ENCODE assay signal across 23 mouse cellular contexts in the genomic region with DNA sequence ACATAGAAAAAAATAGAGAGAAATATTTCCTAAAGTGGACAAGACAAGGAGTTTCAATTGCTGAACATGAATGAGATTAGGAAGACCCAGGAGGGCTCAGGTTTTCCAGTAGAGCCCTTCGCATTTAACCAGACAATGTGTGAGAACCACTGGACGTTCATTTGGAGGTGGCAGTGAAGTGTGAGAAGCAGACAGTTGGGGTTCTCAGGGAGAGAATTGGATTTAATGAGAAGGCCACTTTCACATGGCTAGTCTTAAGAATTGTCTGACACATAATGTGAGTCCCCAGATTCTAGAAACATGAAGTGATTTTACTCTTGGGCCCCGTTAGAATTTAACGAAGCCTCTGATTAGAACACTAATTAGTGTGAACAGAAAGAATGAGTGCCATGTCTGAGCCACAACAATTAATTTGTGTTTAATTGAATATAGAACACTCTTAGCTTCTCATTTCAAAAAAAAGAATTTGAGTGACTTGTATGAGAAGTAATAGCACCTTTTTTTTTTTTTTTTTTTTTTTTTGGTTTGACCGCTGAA.
"Had no signal": no experiment of that assay in that cellular context is flagged by ENCODE, and none has a peak within 500 bp of the region (broad histone marks: within the 10 kb centered on the region; RNA-seq: fewer than 3 reads in every experiment).

No protein-coding gene starts in this region.

- H3K27me3 ChIP-seq: limb, embryonic 13.5 days; liver, embryonic 12.5 days; liver, embryonic 15.5 days; lung, embryonic 15.5 days; megakaryocyte, embryonic 14.5 days; neural tube, embryonic 13.5 days had no signal

- H3K9me3 ChIP-seq: limb, embryonic 10.5 days; limb, embryonic 13.5 days; liver, embryonic 12.5 days; liver, embryonic 15.5 days; lung, embryonic 15.5 days; megakaryocyte, embryonic 14.5 days; neural tube, embryonic 13.5 days had no signal

- DNase-seq: kidney, adult 2 months; kidney, postnatal 25 days; layer of hippocampus, adult 9-11 months; liver; lung, adult 18-20 months; lung, postnatal 10 days; lung, postnatal 36 days; midbrain, embryonic 14.5 days; right cerebral cortex, postnatal 4 days; thymus, adult 2 months; thymus, postnatal 14 days; thymus, postnatal 4 days had no signal

- ATAC-seq: liver, embryonic 12.5 days had no signal

- H3K36me3 ChIP-seq: limb, embryonic 10.5 days; limb, embryonic 13.5 days; liver, embryonic 12.5 days; liver, embryonic 15.5 days; lung, embryonic 15.5 days; neural tube, embryonic 13.5 days had no signal

- H3K4me3 ChIP-seq: layer of hippocampus, adult 2 months; limb, embryonic 10.5 days; limb, embryonic 13.5 days; liver, embryonic 12.5 days; liver, embryonic 15.5 days; lung, embryonic 15.5 days; megakaryocyte, embryonic 14.5 days; neural tube, embryonic 13.5 days had no signal

- H3K27ac ChIP-seq: kidney, postnatal 0 days; layer of hippocampus, adult 2 months; limb, embryonic 10.5 days; limb, embryonic 13.5 days; liver, embryonic 12.5 days; liver, embryonic 15.5 days; lung, embryonic 15.5 days; neural tube, embryonic 13.5 days; stomach, postnatal 0 days had no signal

- H3K9ac ChIP-seq: limb, embryonic 13.5 days; liver, embryonic 12.5 days; liver, embryonic 15.5 days; lung, embryonic 15.5 days; neural tube, embryonic 13.5 days had no signal

- H3K4me1 ChIP-seq: limb, embryonic 10.5 days; limb, embryonic 13.5 days; liver, embryonic 12.5 days; liver, embryonic 15.5 days; lung, embryonic 15.5 days; megakaryocyte, embryonic 14.5 days; neural tube, embryonic 13.5 days had no signal

- H3K4me2 ChIP-seq: limb, embryonic 13.5 days; liver, embryonic 12.5 days; liver, embryonic 15.5 days; lung, embryonic 15.5 days; midbrain, embryonic 11.5 days; neural tube, embryonic 13.5 days had no signal
